In genomic region chr8:95853102-95853843, GRCm38 (mm10) we compare ENCODE assay signal across 8 mouse cellular contexts. TPM values are rescaled to one million over a fixed set of nuclear protein-coding genes. Genes with fewer than 3 reads are reported as not detected.
DNase-seq lines count a peak whose midpoint lies in the region; ATAC-seq lines count a peak whose summit lies in the region.

Gene Slc38a7 (minus strand): TSS chr8:95853539.

- ATAC-seq in embryonic facial prominence, embryonic 15.5 days (ENCODE audit: insufficient number of reproducible peaks, low FRiP score, low TSS enrichment, low read depth), result peak; percentile 90
- ATAC-seq in limb, embryonic 12.5 days (ENCODE audit: insufficient number of reproducible peaks, insufficient read depth, low FRiP score, low TSS enrichment, low read depth), result peak; percentile 94
- ATAC-seq in midbrain, embryonic 14.5 days (ENCODE audit: low FRiP score, low TSS enrichment), result peak; percentile 97

- peak within 1 kb of the TSS; percentile 71 for H3K4me3 ChIP-seq in embryonic facial prominence, embryonic 15.5 days (replicated peaks)
- H3K4me3 ChIP-seq in limb, embryonic 12.5 days (replicated peaks), result peak within 1 kb of the TSS; percentile 69
- H3K4me3 ChIP-seq in midbrain, embryonic 14.5 days (replicated peaks; ENCODE audit: low read depth, low read length), result peak within 1 kb of the TSS; percentile 75

- H3K27ac ChIP-seq in embryonic facial prominence, embryonic 15.5 days (replicated peaks), result no peak within 1 kb of the TSS
- H3K27ac ChIP-seq in limb, embryonic 12.5 days, result no peak within 1 kb of the TSS
- 0 out of 2 replicates have a peak within 1 kb of the TSS, but pooled peaks have one; percentile 5 for H3K27ac ChIP-seq in midbrain, embryonic 14.5 days (replicated peaks; ENCODE audit: low read depth, low read length)

- H3K36me3 ChIP-seq in embryonic facial prominence, embryonic 15.5 days, result peaks cover 1% of the 10 kb centered on the region
- H3K36me3 ChIP-seq in limb, embryonic 12.5 days, result peaks cover 3% of the 10 kb centered on the region
- peaks cover 3% of the 10 kb centered on the region for H3K36me3 ChIP-seq in midbrain, embryonic 14.5 days (ENCODE audit: control insufficient read depth, insufficient read depth, low read length)

- DNase-seq in A20 (ENCODE audit: low read depth, low spot score), result peak; percentile 86
- DNase-seq in adrenal gland, postnatal 4 days (ENCODE audit: low spot score in 2 of 2), result peak in 1 of 2 experiments; percentile 30
- DNase-seq in heart, adult 8-10 months (ENCODE audit: low spot score), result peak; percentile 87
- peak; percentile 87 to 91 for DNase-seq in kidney, adult 8-10 months
- peak; percentile 90 for DNase-seq in midbrain, embryonic 14.5 days
- peak; percentile 44 for DNase-seq in spleen, adult 12 weeks (ENCODE audit: low spot score)

- H3K4me1 ChIP-seq in embryonic facial prominence, embryonic 15.5 days, result peaks cover 8% of the 10 kb centered on the region
- peaks cover 9% of the 10 kb centered on the region for H3K4me1 ChIP-seq in limb, embryonic 12.5 days (replicated peaks)
- H3K4me1 ChIP-seq in midbrain, embryonic 14.5 days (ENCODE audit: control insufficient read depth, insufficient read depth, low read length), result peaks cover 8% of the 10 kb centered on the region

- H3K4me2 ChIP-seq in embryonic facial prominence, embryonic 15.5 days (replicated peaks), result peak within 1 kb of the TSS; percentile 75
- peak within 1 kb of the TSS; percentile 77 for H3K4me2 ChIP-seq in limb, embryonic 12.5 days
- peak within 1 kb of the TSS; percentile 77 for H3K4me2 ChIP-seq in midbrain, embryonic 14.5 days (ENCODE audit: low read length)

- no peaks in the 10 kb centered on the region for H3K9me3 ChIP-seq in embryonic facial prominence, embryonic 15.5 days (replicated peaks)
- H3K9me3 ChIP-seq in limb, embryonic 12.5 days, result no peaks in the 10 kb centered on the region
- no peaks in the 10 kb centered on the region for H3K9me3 ChIP-seq in midbrain, embryonic 14.5 days (ENCODE audit: control insufficient read depth, low read length)

- H3K27me3 ChIP-seq in embryonic facial prominence, embryonic 15.5 days, result no peaks in the 10 kb centered on the region
- H3K27me3 ChIP-seq in limb, embryonic 12.5 days, result no peaks in the 10 kb centered on the region
- H3K27me3 ChIP-seq in midbrain, embryonic 14.5 days (ENCODE audit: control insufficient read depth, insufficient read depth, low read length), result no peaks in the 10 kb centered on the region

- WGBS in embryonic facial prominence, embryonic 15.5 days, result 12% methylated on average over 22 of the region's 22 CpGs
- WGBS in limb, embryonic 12.5 days, result 14% methylated on average over 22 of the region's 22 CpGs
- WGBS in midbrain, embryonic 14.5 days, result 16% methylated on average over 22 of the region's 22 CpGs

- peak within 1 kb of the TSS; percentile 62 for H3K9ac ChIP-seq in embryonic facial prominence, embryonic 15.5 days
- H3K9ac ChIP-seq in limb, embryonic 12.5 days (replicated peaks), result peak within 1 kb of the TSS; percentile 73
- H3K9ac ChIP-seq in midbrain, embryonic 14.5 days (replicated peaks; ENCODE audit: low read length), result peak within 1 kb of the TSS; percentile 70

RNA-seq across cellular contexts. Expression of gene Slc38a7, which starts in this region (rescaled TPM):
- 10 to 100 TPM; 25.3 to 25.5 TPM for total RNA-seq in adrenal gland, postnatal 4 days (2021)
- polyA plus RNA-seq in embryonic facial prominence, embryonic 15.5 days (2015; fragmentation: Nextera tagmentation; extraction: Ambion mirVana), result 13.8 and 17.2 TPM in 2 replicates
- 10 to 100 TPM; 11.2 to 13.5 (median 12.4) TPM for total RNA-seq in heart, adult 8-10 months (2022)
- polyA plus RNA-seq in limb, embryonic 12.5 days (2016; fragmentation: Nextera tagmentation; extraction: Ambion mirVana), result 12.0 and 13.6 TPM in 2 replicates
- 27.0 and 27.5 TPM in 2 replicates for polyA plus RNA-seq in midbrain, embryonic 14.5 days (2014; fragmentation: Nextera tagmentation; extraction: Ambion mirVana)
